Mouse (Mus musculus): ENCODE data around the gene Clcn6.

DNA sequence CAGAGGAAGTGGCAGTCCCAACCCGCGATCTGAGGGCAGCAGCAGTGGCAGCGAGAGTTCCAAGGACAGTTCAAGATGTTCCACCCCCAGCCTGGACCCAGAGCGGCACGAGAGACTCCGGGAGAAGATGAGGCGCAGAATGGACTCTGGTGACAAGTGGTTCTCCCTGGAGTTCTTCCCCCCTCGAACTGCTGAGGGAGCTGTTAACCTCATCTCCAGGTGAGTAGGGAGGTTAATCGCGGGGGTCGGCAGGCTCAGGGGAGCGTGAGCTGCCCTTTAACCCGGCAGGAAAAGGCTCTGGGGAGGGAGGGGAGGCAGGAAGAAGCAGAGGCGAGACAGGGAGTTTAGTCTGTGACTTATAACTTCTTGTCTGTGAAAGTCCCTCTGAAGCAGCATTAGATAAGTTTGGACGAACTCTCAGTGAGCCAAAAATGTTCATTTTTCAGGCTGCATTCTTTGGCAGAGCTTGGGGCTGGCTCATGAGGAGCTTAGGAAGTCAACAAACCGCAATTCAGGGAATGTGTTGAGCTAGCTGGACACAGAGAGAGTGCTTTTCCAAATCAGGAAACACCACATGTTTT is 3.1 kb upstream of the Clcn6 start:
- no peak for TF ChIP-seq MAFK (IDR thresholded peaks at IDR 0.05; ENCODE audit: insufficient read depth, low read depth, low read length)
- no peak for TF ChIP-seq ZC3H11A (IDR thresholded peaks at IDR 0.05; ENCODE audit: borderline replicate concordance, low read depth, low read length)
- no peak for TF ChIP-seq ZNF384 (IDR thresholded peaks at IDR 0.05; ENCODE audit: low read depth, low read length)
